Mouse (Mus musculus) thymus, postnatal 0 days (tissue): ENCODE results near the gene Samm50. TPM values are rescaled to one million over a fixed set of nuclear protein-coding genes. Genes with fewer than 3 reads are reported as not detected.

ENCODE experiments used
- DNase-seq: peaks from one replicate; pipeline ENCODE4 v3.0.0-alpha.2; 2015; ENCODE audit warnings: low spot score
- polyA plus RNA-seq: library from polyadenylated mRNA; unstranded; fragments of >200 nt; fragmentation: Nextera tagmentation; extraction: Ambion mirVana; gene quantifications from 2 replicates; pipeline ENCODE4 v1.2.1, GENCODE M21; 2015

Gene Samm50
- polyA plus RNA-seq, 1 experiment from 2014 or later, result 127 TPM

DNA sequence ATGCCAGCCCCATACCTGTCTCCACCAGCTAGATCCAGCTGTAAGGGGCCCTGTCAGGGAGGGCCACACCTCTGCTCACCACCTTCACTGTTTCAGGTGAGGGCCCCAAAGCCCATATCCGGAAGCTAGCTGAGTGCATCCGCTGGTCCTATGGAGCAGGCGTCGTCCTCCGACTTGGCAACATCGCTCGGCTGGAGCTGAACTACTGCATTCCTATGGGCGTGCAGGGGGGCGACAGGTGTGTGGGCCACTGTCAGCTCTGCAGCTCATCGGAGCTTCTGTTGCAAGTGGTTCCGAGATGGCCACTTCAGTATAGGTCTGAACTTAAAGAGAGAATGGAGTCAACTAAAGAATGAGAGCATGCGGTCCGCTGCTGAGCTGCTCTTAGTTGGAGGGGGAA is 18.9 kb downstream of the Samm50 start:
- DNase-seq, result no peak

DNA sequence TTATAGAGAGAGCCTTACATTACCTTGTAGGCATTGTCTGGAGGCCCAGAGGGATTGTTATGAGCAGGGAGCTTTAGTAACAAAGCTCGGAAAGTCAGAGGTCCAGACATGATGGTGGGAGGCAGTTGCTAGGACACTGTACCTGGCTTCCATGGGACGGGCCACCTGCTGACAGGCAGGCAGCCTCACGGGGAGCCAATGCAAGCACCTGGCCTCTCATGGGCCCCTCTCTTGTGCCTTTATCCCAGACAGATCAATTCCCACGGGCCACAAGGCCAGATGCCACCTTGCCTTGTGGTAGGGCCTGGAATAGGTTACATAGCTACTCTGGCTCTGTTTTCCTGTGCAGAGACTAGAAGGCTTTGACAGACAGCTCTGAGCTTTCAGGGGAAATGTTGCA is 19.5 kb downstream of the Samm50 start:
- no peak for DNase-seq

DNA sequence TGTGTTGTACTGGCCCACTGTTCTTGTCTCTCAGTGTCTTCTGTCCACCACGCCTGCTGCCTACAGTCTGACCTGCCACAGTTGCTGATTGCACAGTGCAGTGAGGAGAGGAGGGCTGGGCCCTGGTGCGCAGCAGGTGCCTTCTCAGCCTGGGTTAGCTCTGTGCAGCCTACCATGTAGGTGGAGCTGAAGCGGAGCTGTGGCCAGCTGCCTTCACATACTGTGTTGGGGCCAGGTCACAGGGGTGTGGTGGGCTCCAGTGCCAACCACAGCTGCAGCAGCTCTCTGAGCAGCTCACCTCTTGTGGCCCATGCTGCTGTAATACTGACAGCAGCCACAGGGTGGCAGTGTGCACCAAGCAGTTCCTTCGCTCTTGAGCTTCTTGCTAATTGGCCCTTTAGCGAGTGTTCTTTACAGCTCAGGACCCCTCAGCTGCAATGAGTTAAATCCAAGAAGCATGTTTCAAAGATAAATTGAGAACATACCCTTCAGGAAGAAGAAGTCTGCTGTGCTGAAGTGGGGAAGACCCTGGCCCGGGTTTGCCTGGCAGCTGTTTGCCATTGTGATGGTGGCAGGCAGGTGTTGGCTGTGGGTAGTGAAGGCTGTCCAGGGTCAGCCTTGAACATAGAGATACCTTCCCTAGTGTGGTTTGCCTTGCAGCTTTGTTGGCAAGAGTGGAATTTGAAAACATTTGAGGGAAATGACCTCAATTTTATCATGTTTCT is 20.2 kb downstream of the Samm50 start:
- DNase-seq, result peak; percentile 89

DNA sequence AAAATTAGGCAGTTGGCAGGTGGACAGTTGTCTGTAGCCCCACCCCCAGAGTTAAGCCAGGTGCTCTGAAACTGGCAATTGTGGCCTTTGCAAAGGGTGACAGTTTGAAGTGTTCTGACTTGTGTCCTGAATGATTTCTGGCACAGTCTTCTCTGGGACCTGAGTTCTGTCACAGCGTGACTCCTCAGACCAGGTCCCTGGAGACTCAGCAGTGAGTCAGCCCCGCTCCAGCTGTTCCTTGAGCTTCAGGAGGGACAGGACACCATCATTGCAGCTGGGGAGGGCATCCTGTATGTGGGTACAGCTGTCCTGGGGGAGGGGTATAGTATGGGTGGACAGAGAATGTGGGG is 20.7 kb downstream of the Samm50 start:
- DNase-seq, result no peak

DNA sequence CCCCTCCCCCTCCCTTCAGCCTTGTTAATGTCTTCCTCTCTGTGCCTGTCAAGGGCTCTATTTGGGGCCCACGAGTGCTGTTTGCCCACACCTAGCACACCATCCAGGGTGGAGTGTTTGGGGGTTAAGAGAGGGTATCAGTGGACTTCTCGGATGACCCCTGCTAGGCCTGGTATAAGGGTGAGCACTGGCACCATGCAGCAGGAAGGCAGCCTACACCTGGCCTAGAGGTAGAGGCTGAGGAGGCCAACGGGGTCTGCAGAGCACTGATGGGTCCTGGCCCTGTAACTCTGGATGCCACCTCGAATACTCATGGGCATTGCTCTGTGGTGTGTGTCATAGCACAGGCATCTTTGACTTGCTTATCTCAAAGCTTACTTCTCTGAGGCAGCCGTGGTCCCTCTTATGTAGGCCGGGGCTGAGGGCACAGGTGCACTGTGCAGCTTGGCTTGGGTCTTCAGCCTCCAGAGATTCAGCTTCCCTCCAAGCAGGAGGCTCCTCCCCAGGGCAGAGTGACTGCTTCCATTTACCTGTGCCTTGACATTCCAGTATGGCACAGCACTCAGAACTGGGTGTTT is 21.2 kb downstream of the Samm50 start:
- DNase-seq, result no peak

DNA sequence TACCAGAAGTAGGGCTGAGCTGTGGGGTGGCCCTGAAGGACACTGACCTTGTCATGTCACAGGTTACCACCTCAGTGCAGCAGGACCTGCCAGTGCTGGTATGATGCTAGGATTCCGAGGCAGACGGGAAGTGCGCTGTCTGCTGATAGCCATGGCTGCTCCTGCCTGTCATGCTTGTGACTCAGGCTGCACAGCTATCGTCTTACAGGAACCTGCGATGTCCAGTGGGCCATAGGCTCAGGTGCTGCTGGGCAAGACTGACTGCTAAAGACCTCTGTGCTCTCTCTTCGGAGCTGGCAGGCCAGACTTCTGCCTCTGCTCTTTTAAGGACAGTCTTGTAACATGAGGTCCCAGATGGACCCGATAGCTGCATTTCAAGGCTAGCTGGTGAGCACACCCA is 22.4 kb downstream of the Samm50 start:
- DNase-seq, result no peak

DNA sequence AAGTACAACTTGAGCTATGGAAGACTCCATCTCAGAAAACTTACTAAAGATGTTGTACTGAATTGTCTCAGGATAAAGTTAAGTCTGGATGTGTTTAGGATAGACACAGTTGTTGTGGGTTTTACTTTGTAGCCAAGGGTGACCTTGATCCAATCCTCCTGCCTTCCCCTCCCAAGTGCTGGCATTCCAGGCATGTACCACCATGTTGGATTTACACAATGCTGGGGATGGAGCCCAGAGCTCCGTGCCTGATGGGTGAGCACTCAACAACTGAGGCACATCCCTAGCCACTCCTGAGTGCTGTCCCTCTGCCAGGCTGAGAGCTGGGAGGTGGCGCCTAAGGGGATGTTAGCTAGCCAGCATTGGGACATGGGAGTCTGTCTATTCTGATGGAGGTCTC is 23.2 kb downstream of the Samm50 start:
- no peak for DNase-seq

DNA sequence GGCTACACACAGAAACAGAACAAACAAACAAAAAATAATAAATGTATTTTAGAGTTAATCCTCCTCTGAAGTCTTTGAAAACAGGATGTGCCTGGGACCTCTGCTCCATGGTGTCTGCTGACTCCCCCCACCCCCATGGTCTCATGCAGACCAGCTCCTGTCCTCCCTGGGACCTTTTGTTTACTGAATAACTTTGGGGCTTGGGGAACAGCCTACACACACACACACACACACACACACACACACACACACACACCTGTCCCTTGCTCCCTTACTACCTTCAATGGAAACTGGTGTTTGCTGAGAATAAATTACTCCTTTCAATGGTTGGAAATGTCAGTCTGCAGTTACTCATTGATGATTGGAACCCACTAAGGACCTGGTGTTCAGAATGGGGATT is 24.0 kb downstream of the Samm50 start:
- no peak for DNase-seq

DNA sequence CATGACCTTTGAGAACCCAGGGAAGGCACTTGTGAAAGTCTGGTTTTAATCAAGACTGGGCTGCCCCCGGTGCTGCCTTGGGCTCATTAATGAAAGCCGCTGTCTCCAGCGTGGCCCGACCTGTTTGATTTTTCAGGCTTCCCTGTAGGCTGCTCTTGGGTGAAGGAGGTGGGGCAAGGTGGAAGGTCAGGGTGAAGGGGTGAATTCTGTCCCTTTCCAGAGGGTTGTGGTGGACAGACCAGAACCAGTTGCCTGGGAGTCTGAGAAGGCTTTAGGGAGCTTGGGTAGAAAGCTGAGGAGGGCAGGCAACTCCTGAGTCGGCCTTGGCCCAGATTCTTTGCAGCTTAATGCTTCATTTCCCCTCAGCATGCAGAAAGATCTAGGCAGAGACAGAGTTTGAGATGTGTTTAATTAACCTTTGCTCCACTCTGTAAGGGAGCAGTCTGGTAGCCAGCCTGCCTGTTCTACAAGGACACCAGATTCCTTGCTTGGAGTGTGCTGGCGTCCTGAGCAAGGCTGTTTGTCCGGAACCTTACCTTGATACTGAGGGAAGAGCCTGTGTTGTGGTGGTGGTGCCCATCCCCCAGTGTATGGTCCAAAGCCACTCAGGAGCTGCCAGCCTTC is 24.5 kb downstream of the Samm50 start:
- DNase-seq, result no peak

DNA sequence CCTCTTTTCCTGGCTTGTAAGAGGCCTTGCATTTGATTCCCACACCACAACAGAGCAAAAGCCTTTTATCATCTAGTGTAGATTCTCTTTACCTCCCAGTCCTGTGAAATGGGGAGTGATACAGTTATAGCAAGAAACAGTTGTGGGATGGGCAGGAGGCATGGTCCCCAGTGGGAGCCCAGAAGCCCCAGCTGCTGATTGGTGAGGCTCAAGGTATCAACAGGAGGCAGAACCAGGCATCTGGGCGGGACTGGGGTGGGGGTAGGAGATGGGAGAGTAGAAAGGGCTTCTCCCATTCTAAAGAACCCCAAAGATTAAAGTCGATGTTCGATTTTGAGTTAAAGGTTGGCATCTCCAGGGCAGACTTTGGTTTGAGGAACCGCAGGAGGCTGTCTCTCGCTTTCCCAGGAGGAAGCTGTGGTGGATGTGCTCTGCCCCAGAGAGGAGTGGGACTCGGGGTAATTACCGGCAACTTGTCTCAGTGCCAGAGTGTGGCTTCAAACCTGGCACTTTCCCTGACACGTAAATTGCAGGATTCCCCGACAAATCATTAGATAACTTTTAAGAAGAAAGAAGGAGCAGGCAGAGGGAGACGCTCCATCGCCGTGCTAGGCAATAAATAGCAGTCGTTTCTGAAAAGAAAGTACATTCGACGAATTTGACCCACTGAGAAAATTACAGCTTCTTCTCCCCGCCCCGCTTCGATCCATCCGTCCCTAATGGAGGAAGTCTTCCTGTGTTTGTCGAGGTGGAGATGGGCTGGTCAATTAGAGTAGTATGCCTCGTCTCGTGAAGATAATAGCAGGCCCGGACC is 26.1 kb downstream of the Samm50 start:
- DNase-seq, result no peak

DNA sequence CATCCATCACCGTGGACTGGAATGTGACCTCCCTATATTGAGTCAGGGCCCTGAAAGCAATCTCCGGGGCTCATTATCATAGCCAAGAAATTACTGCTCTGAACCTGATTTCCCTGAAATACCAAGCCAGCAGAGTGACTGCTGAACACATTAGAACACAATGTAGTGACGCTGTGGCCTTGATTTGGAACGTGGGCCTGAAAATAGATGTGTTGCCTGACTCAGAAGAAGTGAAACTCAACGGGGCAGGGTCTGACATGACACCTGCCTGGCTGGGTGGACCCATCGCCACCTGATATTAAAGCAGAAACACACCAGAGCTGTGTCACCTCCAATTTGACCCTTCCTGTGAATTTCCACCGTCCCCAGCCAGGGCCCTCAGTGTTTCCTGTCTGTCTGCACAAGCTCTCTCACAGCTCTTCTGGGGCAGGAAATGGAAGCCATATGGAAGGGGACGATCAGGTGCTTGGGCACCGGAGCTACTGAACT is 26.8 kb downstream of the Samm50 start:
- peak; percentile 9 for DNase-seq

DNA sequence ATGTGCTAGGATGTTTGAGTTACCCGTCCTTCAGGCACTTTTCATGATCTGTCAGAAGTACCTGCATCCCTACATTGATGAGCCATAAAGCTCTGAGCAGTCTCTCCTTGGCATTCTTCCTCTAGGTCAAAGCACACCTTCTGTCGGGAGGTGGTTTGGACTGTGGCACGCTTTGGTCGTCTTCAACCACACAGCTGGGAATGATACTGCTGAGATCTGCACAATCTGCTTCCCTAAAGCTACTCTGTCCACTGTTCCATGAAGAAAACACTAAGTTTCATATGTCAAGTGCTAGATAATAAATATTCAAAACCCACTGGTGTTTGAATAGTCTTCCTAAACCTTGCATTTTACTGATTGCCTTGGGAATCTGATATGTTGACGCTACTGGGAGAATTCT is 29.5 kb downstream of the Samm50 start:
- no peak for DNase-seq

DNA sequence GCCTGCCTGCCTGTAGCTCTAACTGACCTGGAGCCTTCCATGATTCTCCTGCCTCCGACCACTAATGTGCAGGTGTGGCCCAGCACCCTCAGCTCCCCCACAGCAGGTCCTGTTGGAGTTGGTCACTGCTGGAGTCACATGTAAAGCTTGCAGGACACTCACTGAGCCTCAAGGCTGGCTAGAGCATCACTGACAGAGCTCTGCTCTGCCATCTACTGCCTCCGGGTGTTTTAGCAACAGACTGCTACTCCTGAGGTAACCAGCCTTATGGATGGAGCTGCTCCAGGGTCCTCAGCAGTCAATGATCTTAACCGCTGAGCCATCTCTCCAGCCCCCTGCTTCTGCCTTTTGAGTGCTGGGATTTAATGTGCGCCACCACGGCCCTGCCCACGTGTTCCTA is 31.4 kb downstream of the Samm50 start:
- no peak for DNase-seq

DNA sequence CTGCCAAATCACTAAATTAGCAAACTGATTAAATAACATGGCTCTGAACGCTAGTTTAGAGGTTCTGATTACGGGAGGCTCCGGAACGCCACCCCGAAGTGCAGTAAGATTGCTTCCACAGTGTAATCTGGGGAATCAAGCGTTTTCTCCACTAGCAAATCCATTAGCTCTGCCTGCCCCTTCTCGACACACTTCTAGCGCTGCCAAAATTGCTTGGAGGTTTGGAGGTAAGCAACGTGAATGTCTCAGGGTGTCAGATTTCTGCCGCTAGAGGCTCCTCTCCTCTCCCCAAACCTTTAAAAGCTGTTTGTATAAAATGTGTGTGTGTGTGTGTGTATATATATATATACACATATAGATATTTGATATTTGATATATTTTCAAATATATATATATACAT is 32.7 kb downstream of the Samm50 start:
- DNase-seq, result no peak

DNA sequence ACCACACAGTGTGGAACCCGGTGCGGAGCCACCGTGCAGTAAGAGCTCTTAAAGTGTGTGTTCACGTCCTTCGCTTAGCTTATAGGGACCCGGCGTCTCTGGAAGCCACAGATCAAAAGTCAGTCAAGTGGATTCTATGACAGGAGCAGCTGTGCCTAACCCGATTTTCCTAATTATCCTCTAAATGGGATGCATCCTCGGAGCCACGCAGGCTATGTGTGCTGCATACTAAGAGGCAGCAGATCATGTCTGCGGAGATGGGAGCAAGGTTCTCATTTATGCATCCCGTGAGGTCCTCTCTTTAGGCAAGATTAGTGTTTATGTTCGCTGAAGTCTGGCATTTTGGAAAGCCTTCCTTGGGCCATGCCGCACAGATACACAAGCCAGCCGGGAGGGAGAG is 34.9 kb downstream of the Samm50 start:
- no peak for DNase-seq

DNA sequence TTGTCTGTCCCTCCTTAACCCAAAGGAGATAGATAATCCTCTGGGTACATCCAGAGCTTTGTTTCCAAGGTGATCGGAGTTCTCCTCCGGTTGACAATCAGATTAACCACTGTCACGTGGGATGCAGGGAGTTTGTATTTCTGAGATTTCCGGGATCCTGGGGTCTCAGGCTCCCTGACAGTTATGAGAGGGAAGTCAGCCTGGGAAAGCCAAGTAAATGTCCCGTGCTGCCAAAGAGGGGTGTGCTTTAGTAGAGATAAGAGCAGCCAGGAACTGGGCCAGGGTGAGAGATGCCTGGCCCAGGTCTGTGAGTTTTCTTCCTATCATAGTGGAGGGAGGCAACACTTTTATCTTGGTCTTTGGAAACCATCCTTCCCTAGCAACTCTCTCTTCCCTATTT is 38.6 kb downstream of the Samm50 start:
- DNase-seq, result no peak

DNA sequence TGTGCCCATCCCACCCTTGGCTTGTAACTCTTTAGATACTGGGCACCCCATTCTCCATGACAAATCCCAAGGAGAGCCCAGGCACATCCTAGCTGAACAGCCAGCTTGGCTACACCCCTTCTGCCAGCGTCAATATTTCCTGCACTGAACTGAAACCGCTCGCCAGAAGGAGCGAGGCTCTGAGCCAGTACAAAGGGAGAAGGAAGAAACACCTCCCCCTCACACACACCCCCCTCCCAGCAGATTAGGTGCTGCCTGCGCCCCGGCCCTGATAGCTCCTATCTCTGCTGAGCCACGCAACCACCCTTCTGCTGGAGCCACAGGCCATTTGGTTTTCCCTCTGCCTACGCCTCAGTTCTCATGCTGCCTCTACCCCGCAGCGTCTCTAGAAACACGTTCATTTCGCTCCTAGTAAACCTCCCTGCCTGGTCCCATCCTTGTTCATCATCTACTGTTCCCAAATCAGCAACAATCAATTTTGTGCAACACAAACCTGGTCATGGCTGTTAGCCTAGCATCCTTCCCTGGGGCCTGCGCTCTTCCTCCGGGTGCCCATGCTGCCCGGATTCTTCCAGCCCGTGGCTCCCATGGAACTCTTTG is 39.2 kb downstream of the Samm50 start:
- no peak for DNase-seq

DNA sequence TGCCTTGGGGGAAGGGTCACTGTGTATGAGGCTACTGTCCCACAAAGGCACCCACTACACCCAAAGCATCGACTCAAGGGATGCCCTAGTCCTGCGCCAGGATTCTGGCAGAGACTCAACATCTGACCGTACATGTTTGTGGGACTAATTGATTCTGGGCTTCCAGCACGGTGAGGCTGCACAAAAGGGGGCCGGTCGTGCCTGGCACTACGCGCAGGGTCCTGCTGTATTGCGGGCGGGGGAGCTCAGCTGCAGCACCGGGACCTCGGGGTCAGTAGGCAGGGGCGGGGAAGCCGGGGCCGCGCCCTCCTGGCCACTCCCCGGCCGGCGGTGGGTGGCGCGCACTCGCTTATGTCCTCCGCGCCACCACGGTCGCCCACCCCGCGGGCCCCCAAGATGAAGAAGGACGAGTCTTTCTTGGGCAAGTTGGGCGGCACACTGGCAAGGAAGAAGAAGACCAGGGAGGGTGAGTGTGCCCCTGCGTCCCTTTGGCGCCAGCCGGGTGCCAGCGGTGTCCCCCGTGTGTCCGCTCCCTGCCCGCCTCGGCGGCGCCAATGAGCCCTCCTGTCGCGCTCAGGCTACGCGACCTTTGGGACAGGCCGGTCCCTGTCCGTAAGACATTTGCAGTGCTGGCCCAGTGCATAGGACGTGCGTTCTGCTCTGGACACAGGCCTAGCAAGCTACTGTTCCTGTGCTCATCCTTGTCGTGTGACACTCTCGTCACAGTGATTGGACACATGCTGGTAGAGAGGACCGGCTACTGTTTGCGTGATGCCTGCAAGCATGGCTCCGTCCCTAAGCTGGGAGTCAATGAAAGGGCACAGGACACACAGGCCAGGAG is 39.9 kb downstream of the Samm50 start, which contains the start of gene Parvb:
Parvb (plus strand) TSS at position 323 of the 841 bp plus-strand sequence.
- no peak for DNase-seq

DNA sequence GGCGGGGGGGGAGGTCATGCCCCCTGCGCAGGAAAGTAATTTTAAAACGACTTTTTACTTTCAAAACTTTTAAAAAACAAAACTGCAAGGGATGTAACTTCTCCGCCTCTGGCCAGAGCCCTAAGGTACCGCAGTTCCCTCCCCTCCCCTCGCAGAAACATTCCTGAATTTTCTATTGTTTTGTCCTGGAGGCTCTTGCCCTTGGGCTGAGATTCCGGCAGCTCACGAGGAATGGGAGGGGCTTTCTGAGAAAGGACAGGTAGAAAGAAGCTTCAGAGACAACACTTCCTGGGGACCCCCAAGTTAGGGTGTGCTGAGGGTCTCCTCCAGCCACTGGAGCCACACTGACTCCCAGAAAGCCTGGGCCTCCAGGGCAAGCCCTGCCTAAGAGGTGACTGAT is 40.6 kb downstream of the Samm50 start:
- no peak for DNase-seq

DNA sequence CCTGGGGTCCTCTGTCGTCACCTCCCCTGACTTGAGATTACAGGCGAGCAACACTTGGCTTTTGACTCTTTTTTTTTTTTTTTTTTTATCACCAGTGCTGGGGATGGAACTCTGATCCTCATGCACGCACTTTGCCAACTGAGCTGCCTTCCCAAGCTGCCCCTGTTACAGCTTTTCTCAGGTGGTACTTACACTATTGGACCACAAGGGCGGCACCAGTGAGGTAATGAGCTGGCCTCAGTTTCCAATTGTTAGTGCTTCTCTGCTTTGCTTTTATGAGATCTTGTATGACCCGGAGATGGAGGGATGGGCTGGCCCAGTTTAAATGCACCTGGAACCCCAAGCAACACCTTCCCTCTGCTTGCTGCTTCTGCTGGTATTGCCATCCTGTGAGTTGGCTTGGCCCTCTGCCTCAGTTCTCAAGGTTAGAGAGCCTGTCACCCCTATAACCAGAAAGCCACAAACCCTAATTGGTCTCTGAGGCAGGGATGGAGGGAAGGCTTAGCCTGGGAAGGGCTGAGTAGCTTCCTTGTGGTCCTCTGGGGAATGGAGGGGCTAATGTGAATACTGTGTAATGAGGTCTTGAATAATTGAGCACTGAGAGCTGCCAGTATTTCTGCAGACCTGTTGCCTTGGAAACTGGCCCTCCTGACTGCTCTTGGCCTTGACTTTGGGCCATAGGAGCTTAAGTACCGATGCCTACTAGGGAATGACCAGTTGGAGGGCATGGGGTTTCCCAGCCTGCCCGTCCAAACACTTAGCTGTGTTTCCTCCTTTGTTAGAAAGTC is 42.9 kb downstream of the Samm50 start:
- no peak for DNase-seq
